In genomic region chr5:103914335-103915226, GRCm38 (mm10) we compare ENCODE assay signal across 14 mouse cellular contexts. TPM values are rescaled to one million over a fixed set of nuclear protein-coding genes. Genes with fewer than 3 reads are reported as not detected.
DNase-seq lines count a peak whose midpoint lies in the region; ATAC-seq and TF ChIP-seq lines count a peak whose summit lies in the region.
"Had no signal": no experiment of that assay in that cellular context is flagged by ENCODE, and none has a peak within 500 bp of the region (broad histone marks: within the 10 kb centered on the region; RNA-seq: fewer than 3 reads in every experiment).

No protein-coding gene starts in this region.

- H3K36me3 ChIP-seq in kidney, postnatal 0 days (ENCODE audit: insufficient read depth, low read length): no peaks in the 10 kb centered on the region
- H3K36me3 ChIP-seq in thymus, adult 2 months (ENCODE audit: control insufficient read depth, insufficient read depth, low read length): no peaks in the 10 kb centered on the region
- H3K36me3 ChIP-seq: embryonic facial prominence, embryonic 13.5 days; forebrain, embryonic 12.5 days; liver, embryonic 13.5 days had no signal

- TF ChIP-seq CTCF in kidney, postnatal 0 days (IDR thresholded peaks at IDR 0.05; ENCODE audit: low read depth): peak; percentile 61
- TF ChIP-seq CTCF in thymus, adult 2 months (IDR thresholded peaks at IDR 0.05; ENCODE audit: borderline replicate concordance, control insufficient read depth, extremely low read depth, insufficient read depth, low read length, poor library complexity): no peak

- DNase-seq in cerebellum, adult 9-11 months: peak; percentile 1
- no peak for DNase-seq in cerebellum, adult 8-10 months
- DNase-seq in kidney, postnatal 0 days (ENCODE audit: low spot score): no peak
- no peak for DNase-seq in kidney, postnatal 25 days
- DNase-seq in thymus, adult 2 months: peak; percentile 20
- DNase-seq in thymus, postnatal 4 days: no peak
- DNase-seq in natural killer cell, adult 2 months (ENCODE audit: low spot score in 2 of 2): peak; percentile 57 to 82
- no peak for DNase-seq in yolk sac, embryonic 10.5 days (ENCODE audit: low spot score)
- DNase-seq: adrenal gland, adult 2 months; gastrocnemius, postnatal 10 days; kidney, postnatal 4 days; liver, embryonic 13.5 days had no signal

- H3K4me2 ChIP-seq in kidney, postnatal 0 days (ENCODE audit: low read length): no peak overlapping the region
- H3K4me2 ChIP-seq: embryonic facial prominence, embryonic 13.5 days; forebrain, embryonic 12.5 days; liver, embryonic 13.5 days had no signal

- H3K4me3 ChIP-seq in kidney, postnatal 0 days (replicated peaks; ENCODE audit: low read depth, low read length): no peak overlapping the region
- no peak overlapping the region for H3K4me3 ChIP-seq in thymus, adult 2 months (ENCODE audit: control insufficient read depth, insufficient read depth, low read length)
- H3K4me3 ChIP-seq: embryonic facial prominence, embryonic 13.5 days; forebrain, embryonic 12.5 days; liver, embryonic 13.5 days had no signal

- no peaks in the 10 kb centered on the region for H3K9me3 ChIP-seq in kidney, postnatal 0 days (replicated peaks; ENCODE audit: low read length)
- H3K9me3 ChIP-seq: embryonic facial prominence, embryonic 13.5 days; forebrain, embryonic 12.5 days; liver, embryonic 13.5 days had no signal

- no peak for TF ChIP-seq POLR2A in thymus, adult 2 months (IDR thresholded peaks at IDR 0.05; ENCODE audit: control insufficient read depth, extremely low read depth, insufficient read depth, low read length, poor library complexity)

- no peak overlapping the region for H3K27ac ChIP-seq in kidney, postnatal 0 days
- no peak overlapping the region for H3K27ac ChIP-seq in thymus, adult 2 months (ENCODE audit: control insufficient read depth, insufficient read depth, low read length)
- H3K27ac ChIP-seq: embryonic facial prominence, embryonic 13.5 days; forebrain, embryonic 12.5 days; liver, embryonic 13.5 days had no signal

- no peaks in the 10 kb centered on the region; the same call in 1 of the 2 replicates for H3K4me1 ChIP-seq in kidney, postnatal 0 days (replicated peaks; ENCODE audit: insufficient read depth, low read length)
- H3K4me1 ChIP-seq in thymus, adult 2 months (replicated peaks; ENCODE audit: control insufficient read depth, insufficient read depth, low read length): peaks cover 7% of the 10 kb centered on the region; the same call in 1 of the 2 replicates

- 69% methylated on average over 11 of the region's 11 CpGs for WGBS in kidney, postnatal 0 days
- WGBS in thymus, adult 2 months: 61% methylated on average over 11 of the region's 11 CpGs

- H3K27me3 ChIP-seq in kidney, postnatal 0 days (ENCODE audit: insufficient read depth, low read length): no peaks in the 10 kb centered on the region
- no peaks in the 10 kb centered on the region; the same call in 1 of the 2 replicates for H3K27me3 ChIP-seq in thymus, adult 2 months (ENCODE audit: control insufficient read depth, insufficient read depth, low read length)

- ATAC-seq in kidney, postnatal 0 days (replicated peaks; ENCODE audit: low FRiP score, low read depth): no peak

- no peak overlapping the region for H3K9ac ChIP-seq in kidney, postnatal 0 days (ENCODE audit: low read depth, low read length)
- H3K9ac ChIP-seq: embryonic facial prominence, embryonic 13.5 days; forebrain, embryonic 12.5 days; liver, embryonic 13.5 days had no signal

RNA-seq across cellular contexts. Expression of gene Klhl8, which starts 3.5 kb away (rescaled TPM):
- 11.1 and 11.4 TPM in 2 replicates for polyA plus RNA-seq in kidney, postnatal 0 days (2015; fragmentation: Nextera tagmentation; extraction: Ambion mirVana)
- polyA plus RNA-seq in thymus, adult 2 months (2012; rRNA removed): 7.2 and 9.4 TPM in 2 replicates

Comparison
In these comparisons a context has a peak if more than half of its experiments do, and no peak if none do; other contexts are left out.
1. DNase-seq: peak in cerebellum, adult 9-11 months (single experiment), thymus, adult 2 months (single experiment) and natural killer cell, adult 2 months (2 of 2); none in cerebellum, adult 8-10 months (single experiment), kidney, postnatal 0 days (single experiment), kidney, postnatal 25 days (0 of 2), thymus, postnatal 4 days (single experiment) and yolk sac, embryonic 10.5 days (single experiment).